Mouse (Mus musculus): Measurements from ENCODE around the gene Tnni1. TPM values are rescaled to one million over a fixed set of nuclear protein-coding genes. Genes with fewer than 3 reads are reported as not detected.

Gene Tnni1
- polyA plus RNA-seq, 1 experiment from 2014 or later, result 11.4 TPM

- H3K36me3 ChIP-seq (ENCODE audit: insufficient read depth), result no peaks in the 10 kb centered on the region
- H3K4me3 ChIP-seq (ENCODE audit: low read depth, low read length), result no peak overlapping the region
- ATAC-seq (ENCODE audit: insufficient read depth) (no peak), DNase-seq (no peak)
- TF ChIP-seq CTCF (IDR thresholded peaks at IDR 0.05; ENCODE audit: low read depth), result no peak
- no peaks in the 10 kb centered on the region for H3K27me3 ChIP-seq (ENCODE audit: insufficient read depth, low read length)
- H3K9me3 ChIP-seq (ENCODE audit: low read depth, low read length), result no peaks in the 10 kb centered on the region
- peaks cover 4% of the 10 kb centered on the region for H3K4me1 ChIP-seq (ENCODE audit: insufficient read depth)
- no peak overlapping the region for H3K27ac ChIP-seq (ENCODE audit: low read depth)
- no peak overlapping the region for H3K9ac ChIP-seq
- H3K4me2 ChIP-seq, result no peak overlapping the region
- 59% methylated on average over 15 of the region's 15 CpGs for WGBS
Measured at GRCm38 (mm10) chr1:135840675-135841395, 61.6 kb downstream of the Tnni1 start.

- Histone ChIP-seq H3K9ac (no peak overlapping the region), H3K9me3 (ENCODE audit: low read depth, low read length) (no peaks in the 10 kb centered on the region), H3K27me3 (ENCODE audit: insufficient read depth, low read length) (no peaks in the 10 kb centered on the region), H3K4me2 (no peak overlapping the region), H3K4me1 (ENCODE audit: insufficient read depth) (no peaks in the 10 kb centered on the region), H3K4me3 (ENCODE audit: low read depth, low read length) (no peak overlapping the region), H3K36me3 (ENCODE audit: insufficient read depth) (no peaks in the 10 kb centered on the region), H3K27ac (ENCODE audit: low read depth) (no peak overlapping the region)
- DNase-seq (no peak), ATAC-seq (ENCODE audit: insufficient read depth) (no peak)
- TF ChIP-seq CTCF (IDR thresholded peaks at IDR 0.05; ENCODE audit: low read depth), result no peak
- WGBS, result 86% methylated on average over 10 of the region's 10 CpGs
Measured at GRCm38 (mm10) chr1:135843519-135844262, 64.5 kb downstream of the Tnni1 start.

- H3K4me3 ChIP-seq (ENCODE audit: low read depth, low read length), result no peak overlapping the region
- H3K36me3 ChIP-seq (ENCODE audit: insufficient read depth), result no peaks in the 10 kb centered on the region
- no peak overlapping the region for H3K27ac ChIP-seq (ENCODE audit: low read depth)
- TF ChIP-seq CTCF (IDR thresholded peaks at IDR 0.05; ENCODE audit: low read depth), result no peak
- ATAC-seq (ENCODE audit: insufficient read depth) (no peak), DNase-seq (peak; percentile 64)
- H3K9ac ChIP-seq, result no peak overlapping the region
- no peaks in the 10 kb centered on the region for H3K9me3 ChIP-seq (ENCODE audit: low read depth, low read length)
- H3K4me2 ChIP-seq, result no peak overlapping the region
- H3K27me3 ChIP-seq (ENCODE audit: insufficient read depth, low read length), result no peaks in the 10 kb centered on the region
- 59% methylated on average over 6 of the region's 6 CpGs for WGBS
- H3K4me1 ChIP-seq (ENCODE audit: insufficient read depth), result no peaks in the 10 kb centered on the region
Measured at GRCm38 (mm10) chr1:135844481-135844880, 65.2 kb downstream of the Tnni1 start.

- Histone ChIP-seq H3K4me2 (no peak overlapping the region), H3K4me1 (ENCODE audit: insufficient read depth) (no peaks in the 10 kb centered on the region), H3K9ac (no peak overlapping the region), H3K4me3 (ENCODE audit: low read depth, low read length) (no peak overlapping the region), H3K36me3 (ENCODE audit: insufficient read depth) (no peaks in the 10 kb centered on the region), H3K27ac (ENCODE audit: low read depth) (no peak overlapping the region), H3K27me3 (ENCODE audit: insufficient read depth, low read length) (no peaks in the 10 kb centered on the region), H3K9me3 (ENCODE audit: low read depth, low read length) (no peaks in the 10 kb centered on the region)
- DNase-seq (no peak), ATAC-seq (ENCODE audit: insufficient read depth) (no peak)
- WGBS, result 79% methylated on average over 5 of the region's 5 CpGs
- no peak for TF ChIP-seq CTCF (IDR thresholded peaks at IDR 0.05; ENCODE audit: low read depth)
Measured at GRCm38 (mm10) chr1:135846632-135847031, 67.4 kb downstream of the Tnni1 start.

GRCm38 (mm10) chr1:135847139-135847562, 67.9 kb downstream of the Tnni1 start:
- peak; percentile 80 for DNase-seq
- H3K4me1 ChIP-seq (ENCODE audit: insufficient read depth), result no peaks in the 10 kb centered on the region
- peak; percentile 78 for TF ChIP-seq CTCF (IDR thresholded peaks at IDR 0.05; ENCODE audit: low read depth)
- H3K4me2 ChIP-seq, result no peak overlapping the region
- H3K27ac ChIP-seq (ENCODE audit: low read depth), result no peak overlapping the region
- WGBS, result 34% methylated on average over 6 of the region's 6 CpGs
- H3K9me3 ChIP-seq (ENCODE audit: low read depth, low read length), result no peaks in the 10 kb centered on the region
- ATAC-seq (ENCODE audit: insufficient read depth), result 0 out of 2 replicates have a peak, but pooled peaks have one; percentile 7
- H3K4me3 ChIP-seq (ENCODE audit: low read depth, low read length), result no peak overlapping the region
- H3K27me3 ChIP-seq (ENCODE audit: insufficient read depth, low read length), result no peaks in the 10 kb centered on the region
- no peaks in the 10 kb centered on the region for H3K36me3 ChIP-seq (ENCODE audit: insufficient read depth)
- no peak overlapping the region for H3K9ac ChIP-seq

GRCm38 (mm10) chr1:135847611-135848351, 68.5 kb downstream of the Tnni1 start:
- Histone ChIP-seq H3K4me1 (ENCODE audit: insufficient read depth) (no peaks in the 10 kb centered on the region), H3K9ac (no peak overlapping the region), H3K4me3 (ENCODE audit: low read depth, low read length) (no peak overlapping the region), H3K36me3 (ENCODE audit: insufficient read depth) (no peaks in the 10 kb centered on the region), H3K27ac (ENCODE audit: low read depth) (no peak overlapping the region), H3K4me2 (no peak overlapping the region), H3K9me3 (ENCODE audit: low read depth, low read length) (no peaks in the 10 kb centered on the region), H3K27me3 (ENCODE audit: insufficient read depth, low read length) (no peaks in the 10 kb centered on the region)
- no peak for TF ChIP-seq CTCF (IDR thresholded peaks at IDR 0.05; ENCODE audit: low read depth)
- ATAC-seq (ENCODE audit: insufficient read depth) (no peak), DNase-seq (no peak)
- 75% methylated on average over 17 of the region's 17 CpGs for WGBS

Data from lung, embryonic 14.5 days (tissue).